Mouse (Mus musculus) neural tube, embryonic 10.5 days (tissue): ENCODE data around the gene Gpsm1.

Experiments
- DNase-seq: peaks from one replicate; pipeline ENCODE4 v3.0.0-alpha.2; 2017; ENCODE audit warnings: low spot score; ENCODE audit errors: extremely low spot score

Gene Gpsm1

DNA sequence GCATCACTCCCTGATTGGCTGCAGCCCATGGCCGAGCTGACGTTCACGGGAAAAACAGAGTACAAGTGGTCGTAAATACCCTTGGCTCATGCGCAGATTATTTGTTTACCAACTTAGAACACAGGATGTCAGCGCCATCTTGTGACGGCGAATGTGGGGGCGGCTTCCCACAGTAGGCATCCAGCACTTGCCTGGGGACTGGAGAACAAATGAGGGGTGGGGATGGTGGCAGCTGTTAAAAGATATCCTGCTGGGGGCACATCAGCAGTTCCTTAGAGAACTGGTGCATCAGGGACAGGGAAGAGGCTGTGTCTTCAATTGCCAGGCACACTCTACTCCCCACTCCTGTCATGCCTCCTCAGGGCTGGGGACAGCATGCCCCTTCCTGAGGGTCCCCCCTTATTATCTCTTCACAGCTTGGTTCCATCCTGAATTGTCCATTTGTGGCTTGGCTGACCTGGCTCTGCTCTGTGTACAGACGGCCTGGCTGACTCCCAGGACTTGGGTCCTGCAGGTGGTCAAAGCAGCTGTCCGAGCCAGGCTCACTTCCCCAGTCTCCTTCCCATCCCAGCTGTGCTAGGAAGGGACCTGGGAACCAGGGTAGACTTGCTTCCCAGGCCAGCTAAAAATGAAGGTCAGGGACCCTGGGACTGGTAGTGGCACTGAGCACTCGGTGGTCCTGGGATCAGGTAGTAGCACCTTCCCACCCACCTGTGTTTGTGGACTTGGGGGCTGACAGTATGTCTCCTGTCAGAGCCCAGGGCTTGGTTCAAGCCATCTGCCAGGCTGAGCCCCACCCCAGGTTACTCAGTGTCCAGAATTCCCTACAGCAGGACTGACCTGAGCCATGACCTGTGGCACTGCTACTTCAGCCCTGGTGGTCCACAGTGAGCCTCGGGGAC is 23.2 kb downstream of the Gpsm1 start:
- no peak for DNase-seq

- DNase-seq: no peak
These were observed 23.9 kb downstream of the Gpsm1 start for GRCm38 (mm10) chr2:26339204-26339551.

GRCm38 (mm10) chr2:26341510-26341981 is 26.2 kb downstream of the Gpsm1 start:
- no peak for DNase-seq

DNA sequence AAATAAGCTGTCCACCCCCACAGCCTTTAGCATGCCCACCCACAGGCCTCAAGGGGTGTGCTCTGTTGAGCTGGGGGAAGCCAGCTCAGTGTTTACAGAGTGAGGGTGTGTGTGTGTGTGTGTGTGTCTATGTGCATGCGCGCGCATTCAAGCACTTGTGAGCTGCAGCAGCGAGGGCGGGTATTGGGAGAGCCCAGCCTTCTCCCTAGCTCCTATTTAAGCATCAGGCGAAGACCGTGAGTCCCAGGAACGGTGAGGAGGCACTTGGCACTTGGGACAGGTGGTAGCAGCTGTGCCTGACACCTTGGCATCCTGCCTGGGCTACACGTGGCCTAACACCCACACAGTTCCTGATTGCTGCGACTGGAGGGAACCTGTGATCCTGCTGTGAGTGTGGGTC is 26.7 kb downstream of the Gpsm1 start:
- no peak for DNase-seq

GRCm38 (mm10) chr2:26342609-26343490 is 27.5 kb downstream of the Gpsm1 start:
- no peak for DNase-seq

GRCm38 (mm10) chr2:26348241-26348640 is 32.9 kb downstream of the Gpsm1 start:
- no peak for DNase-seq

- DNase-seq: peak; percentile 91
These were observed 36.3 kb downstream of the Gpsm1 start, which contains the start of gene Dnlz for GRCm38 (mm10) chr2:26351358-26352290. TSS of gene Dnlz (minus strand) at chr2:26352110.

DNA sequence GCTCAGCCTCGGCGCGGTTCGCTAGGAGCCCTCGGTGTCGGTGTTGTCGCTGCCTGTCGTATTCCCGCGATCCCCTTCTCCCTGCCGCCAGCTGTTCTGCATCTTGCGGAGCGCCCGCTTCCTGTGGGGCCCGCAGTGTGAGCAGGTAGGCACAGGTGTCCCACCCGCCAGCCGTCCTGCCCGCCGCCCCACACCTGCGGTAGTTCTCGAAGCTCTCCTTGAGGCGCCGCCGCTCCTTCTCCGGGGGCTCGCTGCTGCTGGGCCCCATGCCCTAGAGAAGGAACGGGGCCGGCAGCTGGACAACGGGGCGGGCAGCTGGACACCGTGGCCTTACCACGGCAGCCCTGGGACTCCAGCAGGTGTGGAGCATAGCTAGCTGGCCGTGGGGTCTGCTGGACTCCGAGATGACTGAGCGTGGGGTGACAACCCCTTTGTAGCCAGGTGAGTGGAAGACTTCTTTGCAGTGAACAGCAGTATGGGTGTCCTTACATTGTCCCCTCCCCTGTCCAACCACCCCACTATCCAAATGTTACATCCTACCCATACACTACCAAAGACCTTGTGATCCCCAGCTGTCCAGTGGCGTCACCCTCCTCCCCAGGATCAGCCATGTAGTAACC is 37.1 kb downstream of the Gpsm1 start:
- no peak for DNase-seq

- no peak for DNase-seq
These were observed 38.0 kb downstream of the Gpsm1 start for GRCm38 (mm10) chr2:26353066-26353980.

- DNase-seq: no peak
These were observed 39.1 kb downstream of the Gpsm1 start for GRCm38 (mm10) chr2:26354401-26354800.

DNA sequence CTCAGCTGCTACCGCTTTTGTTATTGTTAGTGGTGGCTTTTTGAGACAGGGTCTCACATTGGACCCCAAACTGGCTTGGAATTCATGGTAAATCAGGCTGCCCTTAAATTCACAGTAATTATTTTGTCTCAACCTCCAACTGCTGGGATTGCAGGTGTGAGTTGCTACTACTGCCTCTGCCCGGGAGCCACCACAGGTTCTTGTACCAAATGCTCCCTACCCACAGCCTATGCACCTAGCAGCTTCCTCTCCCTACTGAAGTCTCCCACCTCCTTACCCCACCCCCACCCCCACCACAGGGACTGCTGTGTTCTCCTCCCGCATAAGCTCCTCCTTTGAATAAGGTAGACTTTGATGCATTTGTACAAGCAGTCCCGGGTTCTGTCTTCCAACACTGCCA is 40.9 kb downstream of the Gpsm1 start:
- DNase-seq: no peak

DNA sequence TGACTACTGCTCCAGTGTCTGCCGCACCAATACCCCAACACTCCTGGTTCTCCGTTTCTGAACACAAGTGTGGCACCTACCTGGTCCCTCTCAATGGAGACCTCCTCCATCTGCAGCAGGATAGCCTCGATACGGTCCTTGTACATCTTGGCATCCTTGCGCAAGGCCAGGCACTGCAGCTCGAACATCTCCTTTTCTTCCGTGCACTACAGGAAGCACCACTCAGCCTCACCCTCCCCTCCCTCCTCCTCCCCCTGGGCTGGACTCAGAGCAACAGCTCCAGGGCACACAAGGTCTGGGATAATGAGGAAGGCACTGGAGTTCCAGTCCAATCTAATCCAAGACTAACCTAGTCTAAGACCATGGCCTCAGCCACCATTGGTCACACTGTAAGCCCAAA is 41.4 kb downstream of the Gpsm1 start:
- DNase-seq: no peak

DNA sequence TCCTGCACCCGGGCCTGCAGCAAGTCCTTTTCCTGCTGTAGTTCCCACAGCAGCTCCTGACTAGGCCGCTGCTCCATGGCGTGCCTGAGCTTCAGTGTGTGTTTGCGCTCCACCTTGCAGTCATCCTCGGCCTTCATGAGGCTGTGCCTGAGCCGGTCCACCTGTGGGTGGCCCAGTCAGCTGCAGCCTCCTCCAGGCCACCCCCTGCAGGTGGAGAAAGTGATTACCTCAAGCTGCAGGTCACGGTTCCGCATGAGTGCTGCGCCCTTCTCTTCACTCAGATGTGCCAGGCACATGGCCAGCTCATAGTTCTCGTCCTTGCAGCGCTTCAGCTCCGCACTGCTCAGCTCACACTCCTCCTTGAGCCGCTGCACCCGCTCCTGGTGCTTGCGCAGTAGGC is 42.2 kb downstream of the Gpsm1 start:
- no peak for DNase-seq

GRCm38 (mm10) chr2:26358667-26359320 is 43.5 kb downstream of the Gpsm1 start:
- no peak for DNase-seq

GRCm38 (mm10) chr2:26359983-26360382 is 44.7 kb downstream of the Gpsm1 start:
- no peak for DNase-seq

- no peak for DNase-seq
These were observed 45.5 kb downstream of the Gpsm1 start, which contains the start of gene Card9 for GRCm38 (mm10) chr2:26360772-26361171. TSS of gene Card9 (minus strand) at chr2:26360918.

GRCm38 (mm10) chr2:26362991-26363390 is 47.7 kb downstream of the Gpsm1 start:
- DNase-seq: no peak

DNA sequence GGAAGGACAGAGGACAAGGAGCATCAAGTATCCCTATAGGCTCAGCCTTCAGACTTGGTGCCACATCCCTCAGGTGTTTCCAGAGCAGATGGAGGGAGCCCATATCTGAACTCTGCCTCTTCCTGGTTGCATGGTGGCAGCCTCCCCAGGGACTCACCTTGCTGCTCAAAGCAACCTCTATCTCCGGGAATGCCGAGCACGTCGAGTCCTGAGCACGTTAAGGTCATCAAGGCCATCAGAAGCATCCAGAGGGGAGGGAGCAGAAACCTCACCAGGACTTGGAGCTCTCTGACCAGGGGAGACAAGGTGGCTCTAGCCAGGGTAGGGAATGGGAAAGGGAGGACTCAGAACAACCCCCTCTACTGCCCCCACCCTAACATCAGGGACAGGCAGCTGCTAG is 48.2 kb downstream of the Gpsm1 start:
- no peak for DNase-seq
